Mouse (Mus musculus) kidney, embryonic 16.5 days (tissue): Measurements from ENCODE around the gene Ap3d1. TPM values are rescaled to one million over a fixed set of nuclear protein-coding genes. Genes with fewer than 3 reads are reported as not detected.

Experiments
- polyA plus RNA-seq: library from polyadenylated mRNA; unstranded; fragments of >200 nt; fragmentation: Nextera tagmentation; extraction: Ambion mirVana; gene quantifications from 2 replicates; pipeline ENCODE4 v1.2.1, GENCODE M21; 2015

The Ap3d1 gene
- polyA plus RNA-seq, 1 experiment from 2014 or later = 68.8 TPM

Other genes starting within 250 kb of the Ap3d1 start
- gene Onecut3, start 247.4 kb downstream of the Ap3d1 start, polyA plus RNA-seq = not detected in 2 replicates
- gene Atp8b3, start 203.1 kb downstream of the Ap3d1 start, polyA plus RNA-seq = 0.32 and 0.34 TPM in 2 replicates
- 27.2 and 29.8 TPM in 2 replicates for gene Rexo1, start 180.7 kb downstream of the Ap3d1 start, polyA plus RNA-seq
- 10.4 and 11.6 TPM in 2 replicates for gene Klf16, start 164.9 kb downstream of the Ap3d1 start, polyA plus RNA-seq
- gene Abhd17a, start 151.9 kb downstream of the Ap3d1 start, polyA plus RNA-seq = 86.5 and 89.2 TPM in 2 replicates
- gene Scamp4, start 139.4 kb downstream of the Ap3d1 start, polyA plus RNA-seq = 113 and 117 TPM in 2 replicates
- 8.7 and 10.4 TPM in 2 replicates for gene Adat3, start 139.4 kb downstream of the Ap3d1 start, polyA plus RNA-seq
- 4.2 and 4.8 TPM in 2 replicates for gene Gm49322, start 136.2 kb downstream of the Ap3d1 start, polyA plus RNA-seq
- gene Csnk1g2, start 119.4 kb downstream of the Ap3d1 start, polyA plus RNA-seq = 30.8 and 93.6 TPM in 2 replicates
- gene Btbd2, start 85.2 kb downstream of the Ap3d1 start, polyA plus RNA-seq = 21.0 and 74.8 TPM in 2 replicates
- gene Mknk2, start 64.2 kb downstream of the Ap3d1 start, polyA plus RNA-seq = 71.1 and 108 TPM in 2 replicates
- gene Mob3a, start 40.3 kb downstream of the Ap3d1 start, polyA plus RNA-seq = 43.1 and 43.2 TPM in 2 replicates
- 23.3 and 23.8 TPM in 2 replicates for gene Izumo4, start 40.1 kb downstream of the Ap3d1 start, polyA plus RNA-seq
- gene Dot1l, start 12.9 kb upstream of the Ap3d1 start, polyA plus RNA-seq = 17.3 and 20.7 TPM in 2 replicates
- 71.2 and 87.3 TPM in 2 replicates for gene Sf3a2, start 55.9 kb upstream of the Ap3d1 start, polyA plus RNA-seq
- gene Plekhj1, start 56.4 kb upstream of the Ap3d1 start, polyA plus RNA-seq = 123 and 129 TPM in 2 replicates
- gene Amh, start 63.0 kb upstream of the Ap3d1 start, polyA plus RNA-seq = 0.70 TPM in 1 of 2 replicates, not detected in the other
- gene Jsrp1, start 71.2 kb upstream of the Ap3d1 start, polyA plus RNA-seq = 4.5 and 4.6 TPM in 2 replicates
- gene Oaz1, start 84.4 kb upstream of the Ap3d1 start, polyA plus RNA-seq = 1,744 and 2,086 TPM in 2 replicates
- gene Lingo3, start 101.8 kb upstream of the Ap3d1 start, polyA plus RNA-seq = 0.66 and 0.71 TPM in 2 replicates
- 248 and 262 TPM in 2 replicates for gene Lsm7, start 112.9 kb upstream of the Ap3d1 start, polyA plus RNA-seq
- gene Sppl2b, start 113.0 kb upstream of the Ap3d1 start, polyA plus RNA-seq = 52.6 and 54.0 TPM in 2 replicates
- gene Tmprss9, start 129.6 kb upstream of the Ap3d1 start, polyA plus RNA-seq = 0.08 TPM in 1 of 2 replicates, not detected in the other
- gene Timm13, start 158.7 kb upstream of the Ap3d1 start, polyA plus RNA-seq = 361 and 376 TPM in 2 replicates
- gene Lmnb2, start 176.0 kb upstream of the Ap3d1 start, polyA plus RNA-seq = 61.8 and 62.4 TPM in 2 replicates
- 22.3 and 24.1 TPM in 2 replicates for gene Gadd45b, start 187.8 kb upstream of the Ap3d1 start, polyA plus RNA-seq